Mouse (Mus musculus): Measurements from ENCODE around the gene Wdr46.
"Not testable (repeated sequence)": the region's sequence is repeated elsewhere in the genome, so short reads cannot be mapped to it uniquely, and the experiment has no call there.

Gene Wdr46

GRCm38 (mm10) chr17:33952015-33952414 lies 11.6 kb downstream of the Wdr46 start:
- not testable (repeated sequence) for DNase-seq (ENCODE audit: low read depth, low spot score)

- DNase-seq (ENCODE audit: low read depth, low spot score), result no peak
Measured at GRCm38 (mm10) chr17:33952879-33953278, 12.4 kb downstream of the Wdr46 start.

GRCm38 (mm10) chr17:33953310-33953709 lies 12.8 kb downstream of the Wdr46 start:
- no peak for DNase-seq (ENCODE audit: low read depth, low spot score)

GRCm38 (mm10) chr17:33953961-33954565 lies 13.6 kb downstream of the Wdr46 start:
- DNase-seq (ENCODE audit: low read depth, low spot score), result peak; percentile 48

- DNase-seq (ENCODE audit: low read depth, low spot score), result peak; percentile 50
Measured at GRCm38 (mm10) chr17:33954646-33955554, 14.4 kb downstream of the Wdr46 start.

GRCm38 (mm10) chr17:33955555-33956214 lies 15.2 kb downstream of the Wdr46 start, which contains the start of the genes Vps52 and Rps18:
Vps52 (plus strand) TSS chr17:33955812.
Rps18 (minus strand) TSS chr17:33956001.
- peak; percentile 98 for DNase-seq (ENCODE audit: low read depth, low spot score)

GRCm38 (mm10) chr17:33956336-33956735 lies 15.9 kb downstream of the Wdr46 start:
- DNase-seq (ENCODE audit: low read depth, low spot score), result no peak

- no peak for DNase-seq (ENCODE audit: low read depth, low spot score)
Measured at GRCm38 (mm10) chr17:33957493-33957892, 17.0 kb downstream of the Wdr46 start.

GRCm38 (mm10) chr17:33958451-33958850 lies 18.0 kb downstream of the Wdr46 start:
- no peak for DNase-seq (ENCODE audit: low read depth, low spot score)

GRCm38 (mm10) chr17:33959135-33959534 lies 18.7 kb downstream of the Wdr46 start:
- DNase-seq (ENCODE audit: low read depth, low spot score), result no peak

- DNase-seq (ENCODE audit: low read depth, low spot score), result no peak
Measured at GRCm38 (mm10) chr17:33959948-33960347, 19.5 kb downstream of the Wdr46 start.

GRCm38 (mm10) chr17:33962876-33963275 lies 22.4 kb downstream of the Wdr46 start:
- no peak for DNase-seq (ENCODE audit: low read depth, low spot score)

- DNase-seq (ENCODE audit: low read depth, low spot score), result no peak
Measured at GRCm38 (mm10) chr17:33965082-33965845, 24.8 kb downstream of the Wdr46 start.

- no peak for DNase-seq (ENCODE audit: low read depth, low spot score)
Measured at GRCm38 (mm10) chr17:33965846-33966550, 25.5 kb downstream of the Wdr46 start.

- DNase-seq (ENCODE audit: low read depth, low spot score), result peak; percentile 90
Measured at GRCm38 (mm10) chr17:33968489-33968888, 28.0 kb downstream of the Wdr46 start.

GRCm38 (mm10) chr17:33968927-33969326 lies 28.5 kb downstream of the Wdr46 start:
- peak; percentile 89 for DNase-seq (ENCODE audit: low read depth, low spot score)

- DNase-seq (ENCODE audit: low read depth, low spot score), result peak; percentile 24
Measured at GRCm38 (mm10) chr17:33969394-33969793, 28.9 kb downstream of the Wdr46 start.

GRCm38 (mm10) chr17:33972691-33973090 lies 32.2 kb downstream of the Wdr46 start:
- DNase-seq (ENCODE audit: low read depth, low spot score), result peak; percentile 68

GRCm38 (mm10) chr17:33973572-33973971 lies 33.1 kb downstream of the Wdr46 start:
- DNase-seq (ENCODE audit: low read depth, low spot score), result no peak

GRCm38 (mm10) chr17:33977861-33978557 lies 37.5 kb downstream of the Wdr46 start:
- DNase-seq (ENCODE audit: low read depth, low spot score), result no peak
